Mouse (Mus musculus) embryonic fibroblast, embryonic 13.5 days (primary cell): ENCODE measurements around the gene Macrod2.

Experiments used
- CTCF ChIP-seq: IDR thresholded peaks from 2 replicates; pipeline ENCODE4 v1.5.1; 2011; ENCODE audit warnings: mild to moderate bottlenecking, control low read depth, low read length, moderate library complexity, borderline replicate concordance; ENCODE audit not compliant: insufficient read depth
- POLR2A ChIP-seq: IDR thresholded peaks from 2 replicates; pipeline ENCODE4 v1.6.1; 2011; ENCODE audit warnings: low read depth, mild to moderate bottlenecking, control low read depth, low read length, moderate library complexity

DNA sequence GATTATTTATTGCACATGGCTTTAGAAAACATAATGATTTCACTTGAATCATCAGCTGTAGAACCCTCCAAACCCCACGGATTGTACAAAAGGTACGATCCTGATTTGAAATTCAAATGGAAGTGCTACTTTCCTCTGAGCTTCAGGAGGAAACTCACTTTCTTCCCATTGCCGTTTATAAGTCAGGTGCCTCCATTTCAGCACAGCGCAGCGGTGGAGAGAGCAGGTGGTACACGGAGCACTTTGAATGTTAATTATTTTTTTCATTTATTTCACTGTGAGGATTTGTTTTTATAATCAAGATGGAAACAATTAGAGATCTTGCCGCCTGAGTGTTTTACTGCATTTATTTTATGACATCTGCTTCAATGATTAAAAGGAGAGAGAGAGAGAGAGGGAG, 1934.7 kb downstream of the Macrod2 start:
- TF ChIP-seq CTCF: no peak
- TF ChIP-seq POLR2A: no peak
